ENCODE assay signal across 17 mouse cellular contexts in genomic region chr2:5934936-5935335, GRCm38 (mm10). TPM values are rescaled to one million over a fixed set of nuclear protein-coding genes. Genes with fewer than 3 reads are reported as not detected.
"Had no signal": no experiment of that assay in that cellular context is flagged by ENCODE, and none has a peak within 500 bp of the region (broad histone marks: within the 10 kb centered on the region; RNA-seq: fewer than 3 reads in every experiment).

No protein-coding gene starts in this region.

- H3K9ac ChIP-seq: lung, embryonic 15.5 days; midbrain, embryonic 13.5 days; midbrain, embryonic 15.5 days; neural tube, embryonic 12.5 days; stomach, embryonic 15.5 days had no signal

- DNase-seq: lung, postnatal 14 days; lung, postnatal 36 days; right cerebral cortex, postnatal 14 days; thymus, adult 2 months; thymus, postnatal 25 days; thymus, postnatal 4 days had no signal

- H3K4me2 ChIP-seq: lung, embryonic 15.5 days; midbrain, embryonic 11.5 days; midbrain, embryonic 13.5 days; midbrain, embryonic 15.5 days; neural tube, embryonic 12.5 days; stomach, embryonic 15.5 days had no signal

- H3K4me3 ChIP-seq: lung, embryonic 15.5 days; megakaryocyte, embryonic 14.5 days; midbrain, embryonic 13.5 days; midbrain, embryonic 15.5 days; neural tube, embryonic 12.5 days; stomach, embryonic 15.5 days had no signal

- H3K4me1 ChIP-seq: lung, embryonic 15.5 days; megakaryocyte, embryonic 14.5 days; midbrain, embryonic 13.5 days; midbrain, embryonic 15.5 days; neural tube, embryonic 12.5 days; stomach, embryonic 15.5 days had no signal

- H3K27me3 ChIP-seq: lung, embryonic 15.5 days; midbrain, embryonic 13.5 days; midbrain, embryonic 15.5 days; neural tube, embryonic 12.5 days; stomach, embryonic 15.5 days had no signal

- H3K27ac ChIP-seq: lung, embryonic 15.5 days; macrophage; midbrain, embryonic 13.5 days; midbrain, embryonic 15.5 days; neural tube, embryonic 12.5 days; stomach, embryonic 15.5 days; stomach, postnatal 0 days had no signal

- H3K9me3 ChIP-seq: lung, embryonic 15.5 days; megakaryocyte, embryonic 14.5 days; midbrain, embryonic 13.5 days; midbrain, embryonic 15.5 days; neural tube, embryonic 12.5 days; stomach, embryonic 15.5 days had no signal

- H3K36me3 ChIP-seq: lung, embryonic 15.5 days; stomach, embryonic 15.5 days had no signal

- ATAC-seq: lung, postnatal 0 days; midbrain, embryonic 13.5 days; midbrain, embryonic 15.5 days had no signal

RNA-seq across cellular contexts. Expression of gene Dhtkd1, which starts 7.7 kb away (rescaled TPM):
- total RNA-seq: monocyte, adult 5-6 weeks had no signal
